Mouse (Mus musculus): ENCODE results near the gene Rdh11.
A peak's percentile ranks its signal among the peaks of the same experiment; 100 is the strongest.

The Rdh11 gene

GRCm38 (mm10) chr12:79139417-79139816 is 52.7 kb downstream of the Rdh11 start:
- DNase-seq (ENCODE audit: extremely low spot score): no peak

- DNase-seq (ENCODE audit: extremely low spot score): no peak
Observed at GRCm38 (mm10) chr12:79138999-79139398, 53.1 kb downstream of the Rdh11 start.

- no peak for DNase-seq (ENCODE audit: extremely low spot score)
Observed at GRCm38 (mm10) chr12:79136949-79137348, 55.1 kb downstream of the Rdh11 start.

GRCm38 (mm10) chr12:79135105-79135504 is 57.0 kb downstream of the Rdh11 start:
- no peak for DNase-seq (ENCODE audit: extremely low spot score)

- DNase-seq (ENCODE audit: extremely low spot score): no peak
Observed at GRCm38 (mm10) chr12:79134676-79135075, 57.4 kb downstream of the Rdh11 start.

- DNase-seq (ENCODE audit: extremely low spot score): no peak
Observed at GRCm38 (mm10) chr12:79131706-79132460, 60.2 kb downstream of the Rdh11 start.

GRCm38 (mm10) chr12:79131178-79131675 is 60.9 kb downstream of the Rdh11 start:
- DNase-seq (ENCODE audit: extremely low spot score): peak; percentile 25

GRCm38 (mm10) chr12:79130299-79131177 is 61.6 kb downstream of the Rdh11 start, which contains the start of gene Arg2:
Gene Arg2 (plus strand): TSS chr12:79130777.
- DNase-seq (ENCODE audit: extremely low spot score): peak; percentile 83

All from embryo, embryonic 9.5 days (tissue).